Comparison of ENCODE assay signal across 19 mouse cellular contexts in the genomic region with DNA sequence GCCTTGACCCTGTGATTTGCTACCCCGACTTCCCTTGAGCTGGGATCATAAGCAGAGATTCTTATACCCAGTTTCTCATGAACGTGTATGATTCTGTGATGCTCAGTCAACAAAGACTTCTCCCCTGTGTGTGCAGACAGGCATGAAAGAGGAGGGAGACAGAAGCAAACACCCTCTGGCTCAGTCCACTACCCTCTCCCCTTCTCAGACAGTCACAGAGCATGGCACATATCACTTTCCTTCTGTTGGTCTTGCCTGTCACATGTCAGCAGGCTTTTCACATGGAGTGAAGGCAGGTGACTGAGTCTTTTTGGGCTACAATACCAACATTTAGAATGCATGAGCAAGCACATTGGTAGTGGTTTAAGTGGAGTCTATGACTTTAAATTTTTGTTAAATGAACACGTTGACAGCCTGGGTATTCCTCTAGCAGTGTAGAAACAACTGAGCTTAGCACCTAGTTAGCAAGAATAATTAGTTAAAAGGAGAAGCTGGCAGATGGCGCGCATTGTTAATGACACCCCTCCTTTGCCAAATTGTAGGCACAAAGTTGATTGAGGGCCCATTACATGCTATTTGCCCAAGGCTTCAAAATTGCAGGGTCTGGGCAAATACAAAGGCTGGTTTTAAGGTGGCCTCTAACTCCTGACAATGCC. TPM values are rescaled to one million over a fixed set of nuclear protein-coding genes. Genes with fewer than 3 reads are reported as not detected.
A peak's percentile ranks its signal among the peaks of the same experiment; 100 is the strongest.
DNase-seq lines count a peak whose midpoint lies in the region; ATAC-seq lines count a peak whose summit lies in the region.
"Had no signal": no experiment of that assay in that cellular context is flagged by ENCODE, and none has a peak within 500 bp of the region (broad histone marks: within the 10 kb centered on the region; RNA-seq: fewer than 3 reads in every experiment).

No protein-coding gene starts in this region.

- H3K4me2 ChIP-seq in forebrain, embryonic 11.5 days (ENCODE audit: low read depth, low read length, severe bottlenecking): no peak overlapping the region
- no peak overlapping the region for H3K4me2 ChIP-seq in midbrain, embryonic 11.5 days
- no peak overlapping the region for H3K4me2 ChIP-seq in midbrain, embryonic 14.5 days (ENCODE audit: low read length)
- peak overlapping the region; percentile 2; the same call in 1 of the 2 replicates for H3K4me2 ChIP-seq in forebrain, embryonic 16.5 days (ENCODE audit: low read length)
- no peak overlapping the region for H3K4me2 ChIP-seq in hindbrain, embryonic 16.5 days (ENCODE audit: low read length)
- H3K4me2 ChIP-seq in liver, embryonic 11.5 days: no peak overlapping the region
- H3K4me2 ChIP-seq: heart, embryonic 13.5 days; hindbrain, embryonic 15.5 days had no signal

- no peak overlapping the region for H3K4me3 ChIP-seq in forebrain, embryonic 11.5 days (ENCODE audit: low read depth, low read length)
- H3K4me3 ChIP-seq in forebrain, embryonic 10.5 days: no peak overlapping the region
- H3K4me3 ChIP-seq in midbrain, embryonic 11.5 days (ENCODE audit: low read depth, low read length): no peak overlapping the region
- H3K4me3 ChIP-seq in midbrain, embryonic 14.5 days (replicated peaks; ENCODE audit: low read depth, low read length): no peak overlapping the region
- H3K4me3 ChIP-seq in forebrain, embryonic 16.5 days (replicated peaks; ENCODE audit: low read length): no peak overlapping the region
- no peak overlapping the region for H3K4me3 ChIP-seq in hindbrain, embryonic 16.5 days (ENCODE audit: low read length)
- H3K4me3 ChIP-seq in liver, embryonic 11.5 days (ENCODE audit: low read depth, low read length): no peak overlapping the region
- H3K4me3 ChIP-seq: heart, embryonic 13.5 days; hindbrain, embryonic 15.5 days had no signal

- H3K9ac ChIP-seq in forebrain, embryonic 11.5 days (ENCODE audit: low read length): no peak overlapping the region
- H3K9ac ChIP-seq in midbrain, embryonic 11.5 days (ENCODE audit: low read length): no peak overlapping the region
- no peak overlapping the region for H3K9ac ChIP-seq in midbrain, embryonic 14.5 days (replicated peaks; ENCODE audit: low read length)
- no peak overlapping the region for H3K9ac ChIP-seq in forebrain, embryonic 16.5 days (replicated peaks; ENCODE audit: low read depth, low read length)
- no peak overlapping the region for H3K9ac ChIP-seq in hindbrain, embryonic 16.5 days (ENCODE audit: low read depth, low read length)
- no peak overlapping the region for H3K9ac ChIP-seq in liver, embryonic 11.5 days (ENCODE audit: low read depth, low read length)
- H3K9ac ChIP-seq: heart, embryonic 13.5 days; hindbrain, embryonic 15.5 days had no signal

- H3K36me3 ChIP-seq in forebrain, embryonic 11.5 days (ENCODE audit: control insufficient read depth, insufficient read depth, low read length): no peaks in the 10 kb centered on the region
- H3K36me3 ChIP-seq in forebrain, embryonic 10.5 days (replicated peaks): peaks cover 39% of the 10 kb centered on the region
- no peaks in the 10 kb centered on the region for H3K36me3 ChIP-seq in midbrain, embryonic 11.5 days (ENCODE audit: control insufficient read depth, insufficient read depth, low read length)
- no peaks in the 10 kb centered on the region for H3K36me3 ChIP-seq in midbrain, embryonic 14.5 days (ENCODE audit: control insufficient read depth, insufficient read depth, low read length)
- H3K36me3 ChIP-seq in forebrain, embryonic 16.5 days (ENCODE audit: control insufficient read depth, insufficient read depth): no peaks in the 10 kb centered on the region
- no peaks in the 10 kb centered on the region for H3K36me3 ChIP-seq in hindbrain, embryonic 16.5 days (ENCODE audit: control insufficient read depth, insufficient read depth, low read length)
- peaks cover 6% of the 10 kb centered on the region; the same call in 1 of the 2 replicates for H3K36me3 ChIP-seq in liver, embryonic 11.5 days (ENCODE audit: control insufficient read depth, insufficient read depth, low read length)
- H3K36me3 ChIP-seq: hindbrain, embryonic 15.5 days had no signal

- no peak for DNase-seq in forebrain, embryonic 11.5 days (ENCODE audit: low spot score)
- no peak for DNase-seq in forebrain, embryonic 10.5 days (ENCODE audit: extremely low spot score, low spot score)
- peak; percentile 12 for DNase-seq in midbrain, embryonic 11.5 days (ENCODE audit: low spot score, missing footprints)
- DNase-seq in midbrain, embryonic 14.5 days: no peak
- no peak for DNase-seq in liver, embryonic 11.5 days (ENCODE audit: low spot score)
- DNase-seq: adrenal gland, postnatal 10 days; cerebellum, adult 11-12 months; cerebellum, adult 9-10 months; cerebellum, postnatal 25 days; gastrocnemius, postnatal 25 days; heart, postnatal 36 days had no signal

- ATAC-seq in forebrain, embryonic 11.5 days (replicated peaks; ENCODE audit: low FRiP score): peak; percentile 49; the same call in 1 of the 2 replicates
- no peak for ATAC-seq in midbrain, embryonic 11.5 days (ENCODE audit: low FRiP score)
- no peak for ATAC-seq in midbrain, embryonic 14.5 days (ENCODE audit: low FRiP score, low TSS enrichment)
- peak; percentile 91 for ATAC-seq in forebrain, embryonic 16.5 days
- ATAC-seq in hindbrain, embryonic 16.5 days: no peak
- no peak for ATAC-seq in liver, embryonic 11.5 days (replicated peaks; ENCODE audit: low FRiP score)
- ATAC-seq: inflammation-experienced regulatory T-cells, adult 6 months had no signal

- H3K27me3 ChIP-seq in forebrain, embryonic 11.5 days (ENCODE audit: control insufficient read depth, insufficient read depth, low read length): no peaks in the 10 kb centered on the region
- no peaks in the 10 kb centered on the region for H3K27me3 ChIP-seq in forebrain, embryonic 10.5 days (ENCODE audit: poor library complexity, severe bottlenecking)
- H3K27me3 ChIP-seq in midbrain, embryonic 11.5 days (ENCODE audit: control insufficient read depth, insufficient read depth, low read length): no peaks in the 10 kb centered on the region
- no peaks in the 10 kb centered on the region for H3K27me3 ChIP-seq in midbrain, embryonic 14.5 days (ENCODE audit: control insufficient read depth, insufficient read depth, low read length)
- no peaks in the 10 kb centered on the region for H3K27me3 ChIP-seq in forebrain, embryonic 16.5 days (replicated peaks; ENCODE audit: control insufficient read depth, insufficient read depth, low read length)
- no peaks in the 10 kb centered on the region for H3K27me3 ChIP-seq in hindbrain, embryonic 16.5 days (replicated peaks; ENCODE audit: control insufficient read depth, insufficient read depth, low read length)
- H3K27me3 ChIP-seq in liver, embryonic 11.5 days (replicated peaks; ENCODE audit: control insufficient read depth, insufficient read depth, low read length): no peaks in the 10 kb centered on the region
- H3K27me3 ChIP-seq: heart, embryonic 13.5 days; hindbrain, embryonic 15.5 days had no signal

- H3K9me3 ChIP-seq in forebrain, embryonic 11.5 days (ENCODE audit: control insufficient read depth, low read length): no peaks in the 10 kb centered on the region
- no peaks in the 10 kb centered on the region for H3K9me3 ChIP-seq in forebrain, embryonic 10.5 days
- no peaks in the 10 kb centered on the region for H3K9me3 ChIP-seq in midbrain, embryonic 11.5 days (ENCODE audit: control insufficient read depth, low read length)
- no peaks in the 10 kb centered on the region for H3K9me3 ChIP-seq in midbrain, embryonic 14.5 days (ENCODE audit: control insufficient read depth, low read length)
- no peaks in the 10 kb centered on the region for H3K9me3 ChIP-seq in forebrain, embryonic 16.5 days (ENCODE audit: control insufficient read depth, low read length)
- no peaks in the 10 kb centered on the region for H3K9me3 ChIP-seq in hindbrain, embryonic 16.5 days (ENCODE audit: control insufficient read depth, low read length)
- H3K9me3 ChIP-seq in liver, embryonic 11.5 days (ENCODE audit: control insufficient read depth, low read length): no peaks in the 10 kb centered on the region
- H3K9me3 ChIP-seq: heart, embryonic 13.5 days; hindbrain, embryonic 15.5 days had no signal

- H3K4me1 ChIP-seq in forebrain, embryonic 11.5 days (replicated peaks; ENCODE audit: control insufficient read depth, insufficient read depth, low read length): no peaks in the 10 kb centered on the region
- peaks cover 19% of the 10 kb centered on the region for H3K4me1 ChIP-seq in forebrain, embryonic 10.5 days
- H3K4me1 ChIP-seq in midbrain, embryonic 11.5 days (ENCODE audit: control insufficient read depth, insufficient read depth, low read length): no peaks in the 10 kb centered on the region
- H3K4me1 ChIP-seq in midbrain, embryonic 14.5 days (ENCODE audit: control insufficient read depth, insufficient read depth, low read length): no peaks in the 10 kb centered on the region
- H3K4me1 ChIP-seq in forebrain, embryonic 16.5 days (replicated peaks; ENCODE audit: control insufficient read depth, insufficient read depth, low read length): peaks cover 15% of the 10 kb centered on the region
- no peaks in the 10 kb centered on the region; the same call in 1 of the 2 replicates for H3K4me1 ChIP-seq in hindbrain, embryonic 16.5 days (ENCODE audit: control insufficient read depth, insufficient read depth, low read depth, low read length)
- H3K4me1 ChIP-seq in liver, embryonic 11.5 days (replicated peaks; ENCODE audit: control insufficient read depth, insufficient read depth, low read length): peaks cover 9% of the 10 kb centered on the region

- H3K27ac ChIP-seq in forebrain, embryonic 11.5 days (ENCODE audit: low read depth, low read length): peak overlapping the region; percentile 46; the same call in 1 of the 2 replicates
- H3K27ac ChIP-seq in forebrain, embryonic 10.5 days: no peak overlapping the region
- no peak overlapping the region for H3K27ac ChIP-seq in midbrain, embryonic 11.5 days (ENCODE audit: low read depth, low read length)
- H3K27ac ChIP-seq in midbrain, embryonic 14.5 days (replicated peaks; ENCODE audit: low read depth, low read length): no peak overlapping the region
- H3K27ac ChIP-seq in forebrain, embryonic 16.5 days (ENCODE audit: low read length): peak overlapping the region; percentile 88
- no peak overlapping the region for H3K27ac ChIP-seq in hindbrain, embryonic 16.5 days (ENCODE audit: low read depth, low read length)
- H3K27ac ChIP-seq in liver, embryonic 11.5 days (ENCODE audit: low read depth, low read length): no peak overlapping the region
- H3K27ac ChIP-seq: heart, embryonic 13.5 days; hindbrain, embryonic 15.5 days had no signal

- WGBS in forebrain, embryonic 11.5 days: 69% methylated on average over 5 of the region's 5 CpGs
- 77% methylated on average over 5 of the region's 5 CpGs for WGBS in forebrain, embryonic 10.5 days
- 73% methylated on average over 5 of the region's 5 CpGs for WGBS in midbrain, embryonic 11.5 days
- WGBS in midbrain, embryonic 14.5 days: 83% methylated on average over 5 of the region's 5 CpGs
- 19% methylated on average over 5 of the region's 5 CpGs for WGBS in forebrain, embryonic 16.5 days
- WGBS in hindbrain, embryonic 16.5 days: 62% methylated on average over 5 of the region's 5 CpGs
- 73% methylated on average over 5 of the region's 5 CpGs for WGBS in liver, embryonic 11.5 days

RNA-seq across cellular contexts. Expression of a gene that starts 5.9 kb away (rescaled TPM):
- polyA plus RNA-seq in forebrain, embryonic 11.5 days (2014; fragmentation: Nextera tagmentation; extraction: Ambion mirVana): 13.3 and 14.6 TPM in 2 replicates
- polyA plus RNA-seq in forebrain, embryonic 10.5 days (2016; fragmentation: Nextera tagmentation; extraction: Ambion mirVana): 5.1 TPM in 2 replicates
- 8.6 and 9.7 TPM in 2 replicates for polyA plus RNA-seq in midbrain, embryonic 11.5 days (2014; fragmentation: Nextera tagmentation; extraction: Ambion mirVana)
- 34.7 and 34.8 TPM in 2 replicates for polyA plus RNA-seq in midbrain, embryonic 14.5 days (2014; fragmentation: Nextera tagmentation; extraction: Ambion mirVana)
- 29.4 and 38.1 TPM in 2 replicates for polyA plus RNA-seq in forebrain, embryonic 16.5 days (2015; fragmentation: Nextera tagmentation; extraction: Ambion mirVana)
- polyA plus RNA-seq in hindbrain, embryonic 16.5 days (2015; fragmentation: Nextera tagmentation; extraction: Ambion mirVana): 22.9 and 26.2 TPM in 2 replicates
- polyA plus RNA-seq in liver, embryonic 11.5 days (2014; fragmentation: Nextera tagmentation; extraction: Ambion mirVana): 2.7 and 3.0 TPM in 2 replicates
- polyA plus RNA-seq: inflammation-experienced regulatory T-cells, adult 6 months had no signal

RNA-seq across cellular contexts. Expression of a gene that starts 6.0 kb away (rescaled TPM):
- polyA plus RNA-seq in forebrain, embryonic 11.5 days (2014; fragmentation: Nextera tagmentation; extraction: Ambion mirVana): 30.2 and 36.5 TPM in 2 replicates
- 67.2 and 71.0 TPM in 2 replicates for polyA plus RNA-seq in forebrain, embryonic 10.5 days (2016; fragmentation: Nextera tagmentation; extraction: Ambion mirVana)
- 33.9 and 34.8 TPM in 2 replicates for polyA plus RNA-seq in midbrain, embryonic 11.5 days (2014; fragmentation: Nextera tagmentation; extraction: Ambion mirVana)
- 11.5 and 13.3 TPM in 2 replicates for polyA plus RNA-seq in midbrain, embryonic 14.5 days (2014; fragmentation: Nextera tagmentation; extraction: Ambion mirVana)
- polyA plus RNA-seq in forebrain, embryonic 16.5 days (2015; fragmentation: Nextera tagmentation; extraction: Ambion mirVana): 43.3 and 48.2 TPM in 2 replicates
- 28.6 and 29.5 TPM in 2 replicates for polyA plus RNA-seq in hindbrain, embryonic 16.5 days (2015; fragmentation: Nextera tagmentation; extraction: Ambion mirVana)
- polyA plus RNA-seq in liver, embryonic 11.5 days (2014; fragmentation: Nextera tagmentation; extraction: Ambion mirVana): 58.7 and 59.4 TPM in 2 replicates

RNA-seq across cellular contexts. Expression of a gene that starts 25.7 kb away (rescaled TPM):
- polyA plus RNA-seq in forebrain, embryonic 11.5 days (2014; fragmentation: Nextera tagmentation; extraction: Ambion mirVana): 0.21 and 0.28 TPM in 2 replicates
- polyA plus RNA-seq in forebrain, embryonic 10.5 days (2016; fragmentation: Nextera tagmentation; extraction: Ambion mirVana): 0.05 and 0.14 TPM in 2 replicates
- polyA plus RNA-seq in midbrain, embryonic 11.5 days (2014; fragmentation: Nextera tagmentation; extraction: Ambion mirVana): 0.23 and 0.26 TPM in 2 replicates
- 0.74 and 1.4 TPM in 2 replicates for polyA plus RNA-seq in midbrain, embryonic 14.5 days (2014; fragmentation: Nextera tagmentation; extraction: Ambion mirVana)
- 9.9 and 18.0 TPM in 2 replicates for polyA plus RNA-seq in forebrain, embryonic 16.5 days (2015; fragmentation: Nextera tagmentation; extraction: Ambion mirVana)
- polyA plus RNA-seq in hindbrain, embryonic 16.5 days (2015; fragmentation: Nextera tagmentation; extraction: Ambion mirVana): 10.2 and 11.7 TPM in 2 replicates
- polyA plus RNA-seq in liver, embryonic 11.5 days (2014; fragmentation: Nextera tagmentation; extraction: Ambion mirVana): 0.16 and 0.49 TPM in 2 replicates
- polyA plus RNA-seq: C2C12; inflammation-experienced regulatory T-cells, adult 6 months had no signal

RNA-seq across cellular contexts. Expression of a gene that starts 40.2 kb away (rescaled TPM):
- polyA plus RNA-seq in forebrain, embryonic 11.5 days (2014; fragmentation: Nextera tagmentation; extraction: Ambion mirVana): not detected in 2 replicates
- not detected in 2 replicates for polyA plus RNA-seq in forebrain, embryonic 10.5 days (2016; fragmentation: Nextera tagmentation; extraction: Ambion mirVana)
- not detected in 2 replicates for polyA plus RNA-seq in midbrain, embryonic 11.5 days (2014; fragmentation: Nextera tagmentation; extraction: Ambion mirVana)
- 0.24 TPM in 1 of 2 replicates, not detected in the other for polyA plus RNA-seq in midbrain, embryonic 14.5 days (2014; fragmentation: Nextera tagmentation; extraction: Ambion mirVana)
- polyA plus RNA-seq in forebrain, embryonic 16.5 days (2015; fragmentation: Nextera tagmentation; extraction: Ambion mirVana): not detected in 2 replicates
- polyA plus RNA-seq in hindbrain, embryonic 16.5 days (2015; fragmentation: Nextera tagmentation; extraction: Ambion mirVana): 0.15 and 0.23 TPM in 2 replicates
- polyA plus RNA-seq in liver, embryonic 11.5 days (2014; fragmentation: Nextera tagmentation; extraction: Ambion mirVana): not detected in 2 replicates
- polyA plus RNA-seq: C2C12; embryonic facial prominence, embryonic 14.5 days; heart, embryonic 13.5 days; heart, postnatal 0 days had no signal

RNA-seq across cellular contexts. Expression of a gene that starts 55.5 kb away (rescaled TPM):
- 16.2 and 17.8 TPM in 2 replicates for polyA plus RNA-seq in forebrain, embryonic 11.5 days (2014; fragmentation: Nextera tagmentation; extraction: Ambion mirVana)
- polyA plus RNA-seq in forebrain, embryonic 10.5 days (2016; fragmentation: Nextera tagmentation; extraction: Ambion mirVana): 18.3 and 20.0 TPM in 2 replicates
- polyA plus RNA-seq in midbrain, embryonic 11.5 days (2014; fragmentation: Nextera tagmentation; extraction: Ambion mirVana): 10.0 and 10.7 TPM in 2 replicates
- polyA plus RNA-seq in midbrain, embryonic 14.5 days (2014; fragmentation: Nextera tagmentation; extraction: Ambion mirVana): 15.8 and 16.2 TPM in 2 replicates
- polyA plus RNA-seq in forebrain, embryonic 16.5 days (2015; fragmentation: Nextera tagmentation; extraction: Ambion mirVana): 23.3 and 23.6 TPM in 2 replicates
- 29.3 and 32.4 TPM in 2 replicates for polyA plus RNA-seq in hindbrain, embryonic 16.5 days (2015; fragmentation: Nextera tagmentation; extraction: Ambion mirVana)
- polyA plus RNA-seq in liver, embryonic 11.5 days (2014; fragmentation: Nextera tagmentation; extraction: Ambion mirVana): 49.8 and 50.9 TPM in 2 replicates

Comparison
In these comparisons a context has a peak if more than half of its experiments do, and no peak if none do; other contexts are left out.
1. H3K27ac ChIP-seq: peak in forebrain, embryonic 11.5 days (single experiment) and forebrain, embryonic 16.5 days (single experiment); none in forebrain, embryonic 10.5 days (single experiment), midbrain, embryonic 11.5 days (single experiment), midbrain, embryonic 14.5 days (single experiment), hindbrain, embryonic 16.5 days (single experiment) and liver, embryonic 11.5 days (single experiment).
2. ATAC-seq: peak in forebrain, embryonic 11.5 days (single experiment) and forebrain, embryonic 16.5 days (single experiment); none in midbrain, embryonic 11.5 days (single experiment), midbrain, embryonic 14.5 days (single experiment), hindbrain, embryonic 16.5 days (single experiment) and liver, embryonic 11.5 days (single experiment).